Mouse (Mus musculus) layer of hippocampus, adult 18-20 months (tissue): ENCODE measurements at regions not wholly inside any gene's neighbourhood (a gene's known extent, or its start where the extent isn't known, plus 50 kb on each side); places are given as distances from the start of the nearest gene placed in this dataset.

Experiments
- DNase-seq, 2 experiments: peaks; one replicate each; pipeline ENCODE4 v3.0.0; 2022; ENCODE audit warnings: low spot score in 2 of 2
- microRNA-seq, 2 experiments: library from miRNA; unstranded; fragments of <30 nt; microRNA quantifications; one replicate each; pipeline ENCODE4 v1.2.0; 2021

- no peak for DNase-seq
Observed at GRCm38 (mm10) chr15:68384571-68385335, 1884.0 kb upstream of the Lrrc6 start.

DNA sequence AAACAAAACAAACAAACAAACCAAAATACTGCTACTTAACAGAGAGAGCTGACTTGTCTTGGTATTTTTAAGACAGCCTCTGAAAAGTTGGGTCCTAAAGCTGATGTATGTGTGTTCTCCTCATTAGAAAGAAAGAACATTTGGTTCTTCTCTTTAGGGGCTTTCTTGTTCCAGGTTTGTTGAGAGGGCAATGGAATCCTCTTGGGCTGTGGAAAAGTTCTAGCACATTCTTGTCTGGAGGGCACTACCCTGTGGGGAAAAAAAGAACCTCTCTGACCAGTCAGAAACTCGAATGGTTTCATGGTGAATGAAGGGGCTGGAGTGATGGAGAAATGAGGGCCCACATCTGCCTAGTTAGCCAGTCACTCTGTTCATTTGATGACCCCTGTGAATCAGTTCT lies 1874.5 kb upstream of the Lrrc6 start:
- no peak for DNase-seq

DNA sequence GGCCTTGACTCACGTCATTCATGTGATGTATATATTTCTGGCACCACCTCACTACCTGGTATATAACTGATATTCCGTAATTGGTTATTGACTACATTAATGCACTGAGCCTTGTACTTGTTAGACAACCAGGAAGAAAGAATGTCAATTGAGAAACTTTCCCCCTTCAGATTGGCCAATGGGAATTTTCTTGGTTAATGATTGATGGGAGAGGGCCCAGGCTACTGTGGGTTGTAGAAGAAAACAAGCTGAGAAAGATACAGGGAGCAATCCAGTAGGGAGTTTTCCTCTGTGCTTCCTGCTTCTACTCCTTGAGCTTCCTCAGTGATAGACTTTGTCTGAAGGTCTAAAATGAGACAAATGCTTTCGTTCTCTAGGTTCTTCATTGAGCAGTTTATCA lies 1866.1 kb upstream of the Lrrc6 start:
- no peak for DNase-seq

GRCm38 (mm10) chr15:68363058-68363735 lies 1862.5 kb upstream of the Lrrc6 start:
- peak; percentile 98 to 99 for DNase-seq

GRCm38 (mm10) chr15:68362081-68363057 lies 1861.7 kb upstream of the Lrrc6 start:
- peak; percentile 7 to 11 for DNase-seq

- no peak for DNase-seq
Observed at GRCm38 (mm10) chr15:68360956-68361908, 1860.5 kb upstream of the Lrrc6 start.

DNA sequence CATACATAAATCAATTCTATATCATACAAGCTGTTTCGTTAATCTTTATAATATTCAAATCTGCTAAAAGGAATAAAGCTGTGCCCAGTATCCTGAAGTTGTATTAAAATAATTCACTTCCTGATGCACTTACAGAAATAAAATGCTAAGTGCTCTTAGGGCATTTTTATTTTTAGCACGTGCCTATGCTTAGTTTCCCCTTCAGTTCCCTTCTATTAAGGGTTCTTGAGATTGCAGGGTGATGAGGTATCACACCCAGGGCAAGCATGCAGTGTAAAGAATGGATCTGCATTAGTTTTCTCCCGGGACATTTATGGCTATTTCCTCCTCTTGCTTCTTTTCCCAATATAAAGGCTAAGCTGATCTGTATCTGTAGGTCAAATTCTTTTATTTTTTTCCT lies 1858.8 kb upstream of the Lrrc6 start:
- no peak for DNase-seq

- DNase-seq = no peak
Observed at GRCm38 (mm10) chr15:68355957-68356356, 1855.2 kb upstream of the Lrrc6 start.

- no peak for DNase-seq
Observed at GRCm38 (mm10) chr15:68344652-68345051, 1843.9 kb upstream of the Lrrc6 start.

DNA sequence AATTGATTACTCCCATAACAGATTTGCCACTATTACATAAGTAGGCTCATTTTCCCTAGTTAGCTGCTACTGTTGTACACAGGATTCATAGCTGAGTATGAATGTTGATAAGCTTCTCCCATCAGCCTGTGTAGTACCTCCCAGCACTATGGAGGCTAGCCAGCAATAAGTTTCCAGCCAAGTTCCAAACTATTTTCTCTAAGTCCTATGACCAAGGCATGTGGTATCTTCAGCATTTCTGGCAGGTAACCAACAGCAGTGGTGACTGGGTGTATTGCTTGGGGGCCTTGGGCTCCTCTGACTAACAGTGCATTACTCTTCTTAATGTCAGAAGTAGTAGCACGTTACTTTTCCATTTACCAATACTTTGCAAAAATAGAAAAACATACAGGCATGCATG lies 1841.8 kb upstream of the Lrrc6 start:
- no peak for DNase-seq

GRCm38 (mm10) chr15:68341056-68341455 lies 1840.3 kb upstream of the Lrrc6 start:
- no peak for DNase-seq

GRCm38 (mm10) chr15:68337264-68337663 lies 1836.6 kb upstream of the Lrrc6 start:
- DNase-seq = no peak

GRCm38 (mm10) chr15:68335837-68336236 lies 1835.1 kb upstream of the Lrrc6 start:
- no peak for DNase-seq

- no peak for DNase-seq
Observed at GRCm38 (mm10) chr15:68316116-68316515, 1815.4 kb upstream of the Lrrc6 start.

Small RNA genes lying in the stretch of these regions (microRNA-seq; reads per million reads assigned to microRNA genes)
- gene Mir30b (142 to 146 reads per million in 2 experiments), gene Mir30d (5,443 to 7,920 reads per million in 2 experiments)
